Mouse (Mus musculus): ENCODE measurements around the gene Klra10.

DNA sequence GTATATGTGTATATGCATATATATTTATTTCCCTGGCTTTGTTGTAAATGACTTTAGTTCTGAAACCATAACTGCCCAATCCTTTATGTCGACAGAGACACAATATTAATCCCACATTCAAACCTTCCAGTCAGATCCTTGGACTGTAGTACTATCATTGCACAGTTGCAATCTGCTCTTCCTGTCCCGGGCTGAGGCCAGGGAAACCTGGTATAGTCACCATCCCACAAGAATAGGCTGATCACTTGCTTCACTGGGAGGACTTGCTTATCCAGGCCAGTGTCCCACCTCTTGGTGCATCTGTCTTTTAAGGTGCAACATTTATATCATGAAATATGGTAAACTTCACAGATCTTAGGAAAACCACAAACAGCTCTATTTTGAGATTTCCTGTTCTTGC lies 44.2 kb downstream of the Klra10 start:
- TF ChIP-seq CTCF (IDR thresholded peaks at IDR 0.05; ENCODE audit: control insufficient read depth, insufficient read depth, insufficient read length) (no peak), MAX (IDR thresholded peaks at IDR 0.05) (no peak)
